Mouse (Mus musculus) kidney, postnatal 0 days (tissue): ENCODE data around the gene Scarf2. TPM values are rescaled to one million over a fixed set of nuclear protein-coding genes. Genes with fewer than 3 reads are reported as not detected.
A peak's percentile ranks its signal among the peaks of the same experiment; 100 is the strongest.

Experiments
- ATAC-seq: fragments of 200-750 bp; cut with Nextera tagmentation; replicated peaks from 2 replicates; pipeline ENCODE4 v1.8.0; 2017; ENCODE audit warnings: low read depth, moderate number of reproducible peaks, moderate TSS enrichment, moderate library complexity; ENCODE audit not compliant: low FRiP score
- DNase-seq: peaks from one replicate; pipeline ENCODE4 v3.0.0-alpha.2; 2016; ENCODE audit warnings: low spot score
- H3K27ac ChIP-seq: fragments of 300-500 bp; sonication (generic); 2 replicates; pipeline ENCODE4 v1.5.1; 2014; ENCODE audit warnings: mild to moderate bottlenecking
- H3K27me3 ChIP-seq: fragments of 300-500 bp; sonication (generic); 2 replicates; pipeline ENCODE4 v1.6.1; 2014; ENCODE audit warnings: low read length, mixed read lengths; ENCODE audit not compliant: insufficient read depth
- H3K36me3 ChIP-seq: fragments of 300-500 bp; sonication (generic); 2 replicates; pipeline ENCODE4 v1.6.1; 2014; ENCODE audit warnings: low read length, mixed read lengths; ENCODE audit not compliant: insufficient read depth
- H3K4me1 ChIP-seq: fragments of 300-500 bp; sonication (generic); replicated peaks from 2 replicates; pipeline ENCODE4 v1.6.1; 2014; ENCODE audit warnings: antibody characterized with exemption, low read length, mixed read lengths; ENCODE audit not compliant: insufficient read depth
- H3K4me2 ChIP-seq: fragments of 300-500 bp; sonication (generic); 2 replicates; pipeline ENCODE4 v1.6.1; 2014; ENCODE audit warnings: mild to moderate bottlenecking, low read length, moderate library complexity, mixed read lengths
- H3K4me3 ChIP-seq: fragments of 300-500 bp; sonication (generic); replicated peaks from 2 replicates; pipeline ENCODE4 v1.5.1; 2014; ENCODE audit warnings: low read depth, low read length
- H3K9ac ChIP-seq: fragments of 300-500 bp; sonication (generic); 2 replicates; pipeline ENCODE4 v1.6.1; 2014; ENCODE audit warnings: low read depth, low read length
- H3K9me3 ChIP-seq: fragments of 300-500 bp; sonication (generic); replicated peaks from 2 replicates; pipeline ENCODE4 v1.6.1; 2016; ENCODE audit warnings: low read length, inconsistent platforms, mixed read lengths
- CTCF ChIP-seq: IDR thresholded peaks from 2 replicates; pipeline ENCODE4 v1.5.1; 2016; ENCODE audit warnings: antibody characterized with exemption, low read depth, mild to moderate bottlenecking, moderate library complexity
- WGBS: fragments of 180-500 bp; shearing (Covaris S2); extraction: QIAGEN DNeasy Blood & Tissue Kit; methylation state at CpG from one replicate; pipeline ENCODE4 v1.1.7; 2014; 5-methylcytosine and 5-hydroxymethylcytosine counted together
- polyA plus RNA-seq: library from polyadenylated mRNA; unstranded; fragments of >200 nt; fragmentation: Nextera tagmentation; extraction: Ambion mirVana; gene quantifications from 2 replicates; pipeline ENCODE4 v1.2.1, GENCODE M21; 2015

Gene Scarf2
- polyA plus RNA-seq, 1 experiment from 2014 or later: 18.7 TPM

- Histone ChIP-seq H3K4me3 (peak within 1 kb of the TSS; percentile 55), H3K9me3 (no peaks in the 10 kb centered on the region), H3K4me1 (peaks cover 3% of the 10 kb centered on the region; the same call in 1 of the 2 replicates), H3K9ac (peak within 1 kb of the TSS; percentile 55), H3K27me3 (peaks cover 45% of the 10 kb centered on the region), H3K27ac (no peak within 1 kb of the TSS), H3K36me3 (no peaks in the 10 kb centered on the region), H3K4me2 (peak within 1 kb of the TSS; percentile 99)
- ATAC-seq: no peak
- TF ChIP-seq CTCF: no peak
- WGBS: 32% methylated on average over 7 of the region's 7 CpGs
- no peak for DNase-seq
Measured at GRCm38 (mm10) chr16:17832821-17833220, 35.7 kb downstream of the Scarf2 start, which contains the start of gene B830017H08Rik. TSS of gene B830017H08Rik (plus strand) at chr16:17833121.

- Histone ChIP-seq H3K36me3 (no peaks in the 10 kb centered on the region), H3K27ac (no peak overlapping the region), H3K4me3 (peak overlapping the region; percentile 55), H3K9ac (peak overlapping the region; percentile 55; the same call in 1 of the 2 replicates), H3K27me3 (peaks cover 45% of the 10 kb centered on the region), H3K4me2 (peak overlapping the region; percentile 99), H3K9me3 (no peaks in the 10 kb centered on the region), H3K4me1 (peaks cover 3% of the 10 kb centered on the region; the same call in 1 of the 2 replicates)
- no peak for ATAC-seq
- under 1% methylated on average over 30 of the region's 37 CpGs for WGBS
- no peak for DNase-seq
- TF ChIP-seq CTCF: no peak
Measured at GRCm38 (mm10) chr16:17833321-17833680, 36.2 kb downstream of the Scarf2 start.

- DNase-seq (peak; percentile 49), ATAC-seq (no peak)
- Histone ChIP-seq H3K27me3 (peaks cover 45% of the 10 kb centered on the region), H3K4me3 (peak overlapping the region; percentile 55), H3K4me1 (peaks cover 3% of the 10 kb centered on the region; the same call in 1 of the 2 replicates), H3K9me3 (no peaks in the 10 kb centered on the region), H3K9ac (peak overlapping the region; percentile 55), H3K36me3 (no peaks in the 10 kb centered on the region), H3K4me2 (peak overlapping the region; percentile 99), H3K27ac (no peak overlapping the region)
- WGBS: under 1% methylated on average over 74 of the region's 103 CpGs
- TF ChIP-seq CTCF: no peak
Measured at GRCm38 (mm10) chr16:17833681-17834399, 36.8 kb downstream of the Scarf2 start.

- no peaks in the 10 kb centered on the region for H3K9me3 ChIP-seq
- H3K27me3 ChIP-seq: peaks cover 45% of the 10 kb centered on the region
- WGBS: 52% methylated on average over 7 of the region's 7 CpGs
- no peak overlapping the region for H3K27ac ChIP-seq
- H3K4me1 ChIP-seq: peaks cover 3% of the 10 kb centered on the region; the same call in 1 of the 2 replicates
- no peak for ATAC-seq
- DNase-seq: no peak
- H3K4me2 ChIP-seq: peak overlapping the region; percentile 99
- H3K36me3 ChIP-seq: no peaks in the 10 kb centered on the region
- no peak overlapping the region for H3K9ac ChIP-seq
- TF ChIP-seq CTCF: no peak
- H3K4me3 ChIP-seq: no peak overlapping the region
Measured at GRCm38 (mm10) chr16:17834543-17834942, 37.5 kb downstream of the Scarf2 start.

GRCm38 (mm10) chr16:17835481-17835880 is 38.4 kb downstream of the Scarf2 start:
- Histone ChIP-seq H3K4me3 (no peak overlapping the region), H3K4me1 (peaks cover 3% of the 10 kb centered on the region; the same call in 1 of the 2 replicates), H3K27ac (no peak overlapping the region), H3K4me2 (no peak overlapping the region), H3K36me3 (0 out of 2 replicates have a peak, but pooled peaks cover under 1% of the 10 kb centered on the region), H3K9ac (no peak overlapping the region), H3K9me3 (no peaks in the 10 kb centered on the region), H3K27me3 (peaks cover 45% of the 10 kb centered on the region)
- 51% methylated on average over 13 of the region's 13 CpGs for WGBS
- no peak for DNase-seq
- no peak for TF ChIP-seq CTCF
- no peak for ATAC-seq

- Histone ChIP-seq H3K4me3 (no peak within 1 kb of the TSS), H3K36me3 (peaks cover 23% of the 10 kb centered on the region), H3K27me3 (peaks cover 25% of the 10 kb centered on the region), H3K9me3 (no peaks in the 10 kb centered on the region), H3K27ac (no peak within 1 kb of the TSS), H3K4me2 (no peak within 1 kb of the TSS), H3K4me1 (no peaks in the 10 kb centered on the region; the same call in 1 of the 2 replicates), H3K9ac (no peak within 1 kb of the TSS)
- ATAC-seq (no peak), DNase-seq (no peak)
- TF ChIP-seq CTCF: no peak
- 78% methylated on average over 6 of the region's 6 CpGs for WGBS
Measured at GRCm38 (mm10) chr16:17838051-17838450, 41.0 kb downstream of the Scarf2 start, which contains the start of gene Car15. TSS of gene Car15 (minus strand) at chr16:17838364.
